In genomic region chr13:102698751-102699323, GRCm38 (mm10) we compare ENCODE assay signal across 8 mouse cellular contexts. TPM values are rescaled to one million over a fixed set of nuclear protein-coding genes. Genes with fewer than 3 reads are reported as not detected.
DNase-seq lines count a peak whose midpoint lies in the region; ATAC-seq and TF ChIP-seq lines count a peak whose summit lies in the region.

No protein-coding gene starts in this region.

- TF ChIP-seq POLR2A in ES-Bruce4 (IDR thresholded peaks at IDR 0.05; ENCODE audit: insufficient read depth, low read length): no peak
- TF ChIP-seq POLR2A in brain, embryonic 14.5 days (IDR thresholded peaks at IDR 0.05; ENCODE audit: borderline replicate concordance, extremely low read depth, insufficient read depth, insufficient read length, poor library complexity, severe bottlenecking): no peak
- no peak for TF ChIP-seq POLR2A in lung, adult 2 months (IDR thresholded peaks at IDR 0.05; ENCODE audit: borderline replicate concordance, extremely low read depth, low read depth, low read length)

- peak overlapping the region; percentile 32; the same call in 1 of the 2 replicates for H3K4me3 ChIP-seq in ES-Bruce4 (ENCODE audit: low read depth, low read length)
- H3K4me3 ChIP-seq in forebrain, embryonic 12.5 days (replicated peaks): peak overlapping the region; percentile 15; the same call in 1 of the 2 replicates
- H3K4me3 ChIP-seq in heart, embryonic 16.5 days (ENCODE audit: low read length): peak overlapping the region; percentile 30
- H3K4me3 ChIP-seq in lung, adult 2 months (replicated peaks; ENCODE audit: extremely low read depth, low read depth, low read length): no peak overlapping the region

- peak overlapping the region; percentile 36 for H3K4me2 ChIP-seq in forebrain, embryonic 12.5 days
- peak overlapping the region; percentile 57 for H3K4me2 ChIP-seq in heart, embryonic 16.5 days (ENCODE audit: low read depth, low read length)

- TF ChIP-seq CTCF in ES-Bruce4 (IDR thresholded peaks at IDR 0.05; ENCODE audit: low read depth, low read length): no peak
- TF ChIP-seq CTCF in brain, embryonic 14.5 days (IDR thresholded peaks at IDR 0.05; ENCODE audit: borderline replicate concordance, extremely low read depth, insufficient read depth, insufficient read length): no peak
- TF ChIP-seq CTCF in lung, adult 2 months (IDR thresholded peaks at IDR 0.05; ENCODE audit: insufficient read depth, low read length): no peak

- no peaks in the 10 kb centered on the region for H3K36me3 ChIP-seq in ES-Bruce4 (ENCODE audit: control insufficient read depth, insufficient read depth, low read length, poor library complexity, severe bottlenecking)
- no peaks in the 10 kb centered on the region for H3K36me3 ChIP-seq in forebrain, embryonic 12.5 days (replicated peaks)
- H3K36me3 ChIP-seq in heart, embryonic 16.5 days (ENCODE audit: control insufficient read depth, insufficient read depth): no peaks in the 10 kb centered on the region

- TF ChIP-seq EP300 in ES-Bruce4 (IDR thresholded peaks at IDR 0.05; ENCODE audit: insufficient read depth, low read depth, low read length): no peak

- peak; percentile 98 for DNase-seq in brain, embryonic 14.5 days (ENCODE audit: low read depth)
- peak; percentile 84 for DNase-seq in kidney, postnatal 14 days
- peak; percentile 45 for DNase-seq in lung, adult 2 months
- peak; percentile 29 for DNase-seq in ovary, postnatal 10 days (ENCODE audit: low spot score)
- DNase-seq in thymus, adult 18-20 months: no peak

- H3K9me3 ChIP-seq in ES-Bruce4 (replicated peaks; ENCODE audit: control insufficient read depth, insufficient read depth, low read length, poor library complexity, severe bottlenecking): no peaks in the 10 kb centered on the region
- no peaks in the 10 kb centered on the region for H3K9me3 ChIP-seq in forebrain, embryonic 12.5 days
- no peaks in the 10 kb centered on the region for H3K9me3 ChIP-seq in heart, embryonic 16.5 days (replicated peaks; ENCODE audit: control insufficient read depth, low read length)

- ATAC-seq in forebrain, embryonic 12.5 days (ENCODE audit: low FRiP score): peak; percentile 92
- peak; percentile 95 for ATAC-seq in heart, embryonic 16.5 days (replicated peaks; ENCODE audit: extremely low read depth, insufficient read depth, low FRiP score)

- no peaks in the 10 kb centered on the region for H3K27me3 ChIP-seq in ES-Bruce4 (ENCODE audit: control insufficient read depth, insufficient read depth, low read length, poor library complexity, severe bottlenecking)
- no peaks in the 10 kb centered on the region for H3K27me3 ChIP-seq in forebrain, embryonic 12.5 days
- H3K27me3 ChIP-seq in heart, embryonic 16.5 days (ENCODE audit: control insufficient read depth, insufficient read depth, low read length): no peaks in the 10 kb centered on the region

- 21% methylated on average over 14 of the region's 14 CpGs for WGBS in forebrain, embryonic 12.5 days
- WGBS in heart, embryonic 16.5 days: 32% methylated on average over 14 of the region's 14 CpGs
- 15% methylated on average over 14 of the region's 14 CpGs for WGBS in lung, adult 2 months

- H3K27ac ChIP-seq in ES-Bruce4 (ENCODE audit: insufficient read depth, low read length): no peak overlapping the region
- H3K27ac ChIP-seq in forebrain, embryonic 12.5 days: peak overlapping the region; percentile 89
- peak overlapping the region; percentile 79 for H3K27ac ChIP-seq in heart, embryonic 16.5 days (ENCODE audit: low read length)

- H3K9ac ChIP-seq in ES-Bruce4 (ENCODE audit: low read depth, poor library complexity, severe bottlenecking): no peak overlapping the region
- 0 out of 2 replicates have a peak overlapping the region, but pooled peaks have one; percentile 8 for H3K9ac ChIP-seq in forebrain, embryonic 12.5 days
- H3K9ac ChIP-seq in heart, embryonic 16.5 days (ENCODE audit: low read length): peak overlapping the region; percentile 47

- peaks cover 3% of the 10 kb centered on the region for H3K4me1 ChIP-seq in ES-Bruce4 (ENCODE audit: control insufficient read depth, insufficient read depth, low read length)
- peaks cover 27% of the 10 kb centered on the region for H3K4me1 ChIP-seq in forebrain, embryonic 12.5 days
- peaks cover 14% of the 10 kb centered on the region for H3K4me1 ChIP-seq in heart, embryonic 16.5 days (ENCODE audit: control insufficient read depth, insufficient read depth, low read length)
- peaks cover 4% of the 10 kb centered on the region; the same call in 1 of the 2 replicates for H3K4me1 ChIP-seq in lung, adult 2 months (ENCODE audit: control insufficient read depth, insufficient read depth, low read length)

RNA-seq across cellular contexts. Expression of gene Cd180, which starts 5.5 kb away (rescaled TPM):
- polyA plus RNA-seq in ES-Bruce4 (2011; ENCODE audit: insufficient read depth, insufficient read length, low read depth, missing spikeins): not detected in 2 replicates
- 0.42 and 1.0 TPM in 2 replicates for polyA plus RNA-seq in brain, embryonic 14.5 days (2012; rRNA removed)
- 0.50 and 0.55 TPM in 2 replicates for polyA plus RNA-seq in forebrain, embryonic 12.5 days (2016; fragmentation: Nextera tagmentation; extraction: Ambion mirVana)
- polyA plus RNA-seq in heart, embryonic 16.5 days (2015; fragmentation: Nextera tagmentation; extraction: Ambion mirVana): 0.62 and 0.87 TPM in 2 replicates
- polyA plus RNA-seq in lung, adult 2 months (2012; rRNA removed): 2.8 and 3.9 TPM in 2 replicates

Comparison
In these comparisons a context has a peak if more than half of its experiments do, and no peak if none do; other contexts are left out.
1. DNase-seq: peak in brain, embryonic 14.5 days (single experiment), kidney, postnatal 14 days (single experiment), lung, adult 2 months (single experiment) and ovary, postnatal 10 days (single experiment); none in thymus, adult 18-20 months (0 of 2).